Mouse (Mus musculus) testis, adult 2 months (tissue): Measurements from ENCODE around the gene Wnk1. TPM values are rescaled to one million over a fixed set of nuclear protein-coding genes. Genes with fewer than 3 reads are reported as not detected.

ENCODE experiments used
- H3K27ac ChIP-seq: fragments of 200-500 bp; 2 replicates; pipeline ENCODE4 v1.5.1; 2012; ENCODE audit warnings: low read depth, low read length; ENCODE audit not compliant: control insufficient read depth, insufficient read depth
- H3K27me3 ChIP-seq: fragments of 200-500 bp; 2 replicates; pipeline ENCODE4 v1.6.1; 2012; ENCODE audit warnings: mild to moderate bottlenecking, low read length, moderate library complexity; ENCODE audit not compliant: control insufficient read depth, insufficient read depth
- H3K36me3 ChIP-seq: fragments of 200-500 bp; 2 replicates; pipeline ENCODE4 v1.6.1; 2012; ENCODE audit warnings: mild to moderate bottlenecking, low read length; ENCODE audit not compliant: control insufficient read depth, insufficient read depth
- H3K4me1 ChIP-seq: fragments of 200-500 bp; 2 replicates; pipeline ENCODE4 v1.6.1; 2012; ENCODE audit warnings: low read length; ENCODE audit not compliant: control insufficient read depth, insufficient read depth
- H3K4me3 ChIP-seq: fragments of 200-500 bp; 2 replicates; pipeline ENCODE4 v1.5.1; 2012; ENCODE audit warnings: low read depth, mild to moderate bottlenecking, low read length, moderate library complexity, mixed read lengths; ENCODE audit not compliant: control insufficient read depth
- CTCF ChIP-seq: fragments of 200-500 bp; IDR thresholded peaks from 2 replicates; pipeline ENCODE4 v1.5.1; 2012; ENCODE audit warnings: low read depth, mild to moderate bottlenecking, inconsistent platforms, low read length, moderate library complexity; ENCODE audit not compliant: control insufficient read depth, insufficient read depth, insufficient replicate concordance
- POLR2A ChIP-seq: fragments of 200-500 bp; IDR thresholded peaks from 2 replicates; pipeline ENCODE4 v1.6.1; 2012; ENCODE audit warnings: low read depth, mild to moderate bottlenecking, inconsistent platforms, low read length, moderate library complexity; ENCODE audit not compliant: control insufficient read depth
- polyA plus RNA-seq: library from polyadenylated mRNA; depleted of rRNA; stranded (reverse); fragments of >200 nt; gene quantifications from 2 replicates; pipeline ENCODE4 v1.2.3, GENCODE M21; 2012

The Wnk1 gene
- polyA plus RNA-seq, 1 experiment, result 137 TPM

DNA sequence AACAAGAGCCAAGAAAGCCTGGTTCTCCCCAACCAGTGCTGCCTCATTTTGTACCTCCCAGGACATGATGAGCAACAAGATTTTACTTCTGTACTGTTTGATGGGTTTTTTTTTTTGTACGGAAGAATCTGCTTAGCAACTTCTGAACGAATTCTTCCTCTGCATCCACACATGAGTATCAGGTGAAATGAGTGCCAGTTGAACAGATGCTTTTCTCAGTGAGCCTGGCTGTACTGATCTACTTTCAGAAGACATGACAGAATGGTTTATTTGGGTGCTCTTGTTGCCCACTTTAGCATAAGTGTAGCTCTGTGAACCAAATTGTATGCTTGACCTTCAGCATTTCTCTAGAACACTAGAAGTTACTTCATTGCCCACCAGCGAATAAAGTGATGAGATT lies 16.4 kb downstream of the Wnk1 start:
- H3K4me3 ChIP-seq, result no peak overlapping the region
- TF ChIP-seq CTCF, result no peak
- no peak for TF ChIP-seq POLR2A
- H3K27me3 ChIP-seq, result no peaks in the 10 kb centered on the region
- no peak overlapping the region for H3K27ac ChIP-seq
- no peaks in the 10 kb centered on the region for H3K36me3 ChIP-seq
- H3K4me1 ChIP-seq, result no peaks in the 10 kb centered on the region; the same call in 1 of the 2 replicates

- Histone ChIP-seq H3K4me3 (no peak overlapping the region), H3K27ac (no peak overlapping the region), H3K27me3 (no peaks in the 10 kb centered on the region), H3K4me1 (no peaks in the 10 kb centered on the region), H3K36me3 (no peaks in the 10 kb centered on the region)
- TF ChIP-seq CTCF (no peak), POLR2A (no peak)
These were observed 18.8 kb downstream of the Wnk1 start for GRCm38 (mm10) chr6:120019697-120020096.

- Histone ChIP-seq H3K27ac (no peak overlapping the region), H3K4me3 (no peak overlapping the region), H3K4me1 (no peaks in the 10 kb centered on the region), H3K36me3 (no peaks in the 10 kb centered on the region), H3K27me3 (no peaks in the 10 kb centered on the region)
- TF ChIP-seq POLR2A, result no peak
- no peak for TF ChIP-seq CTCF
These were observed 25.3 kb downstream of the Wnk1 start for GRCm38 (mm10) chr6:120013125-120013524.

- TF ChIP-seq POLR2A (no peak), CTCF (no peak)
These were observed 27.0 kb downstream of the Wnk1 start for GRCm38 (mm10) chr6:120011440-120011839.

GRCm38 (mm10) chr6:120011001-120011400 lies 27.5 kb downstream of the Wnk1 start:
- H3K27me3 ChIP-seq, result no peaks in the 10 kb centered on the region
- no peak for TF ChIP-seq CTCF
- no peak for TF ChIP-seq POLR2A
- no peak overlapping the region for H3K4me3 ChIP-seq
- no peaks in the 10 kb centered on the region for H3K36me3 ChIP-seq
- H3K4me1 ChIP-seq, result no peaks in the 10 kb centered on the region
- H3K27ac ChIP-seq, result no peak overlapping the region

More at GRCm38 (mm10) chr6:120011440-120011839, 27.0 kb downstream of the Wnk1 start:
- no peaks in the 10 kb centered on the region for H3K4me1 ChIP-seq
- H3K27ac ChIP-seq, result no peak overlapping the region
- H3K4me3 ChIP-seq, result no peak overlapping the region
- no peaks in the 10 kb centered on the region for H3K27me3 ChIP-seq
- H3K36me3 ChIP-seq, result no peaks in the 10 kb centered on the region

GRCm38 (mm10) chr6:120010535-120010934 lies 27.9 kb downstream of the Wnk1 start:
- no peaks in the 10 kb centered on the region for H3K27me3 ChIP-seq
- TF ChIP-seq POLR2A (no peak), CTCF (no peak)

DNA sequence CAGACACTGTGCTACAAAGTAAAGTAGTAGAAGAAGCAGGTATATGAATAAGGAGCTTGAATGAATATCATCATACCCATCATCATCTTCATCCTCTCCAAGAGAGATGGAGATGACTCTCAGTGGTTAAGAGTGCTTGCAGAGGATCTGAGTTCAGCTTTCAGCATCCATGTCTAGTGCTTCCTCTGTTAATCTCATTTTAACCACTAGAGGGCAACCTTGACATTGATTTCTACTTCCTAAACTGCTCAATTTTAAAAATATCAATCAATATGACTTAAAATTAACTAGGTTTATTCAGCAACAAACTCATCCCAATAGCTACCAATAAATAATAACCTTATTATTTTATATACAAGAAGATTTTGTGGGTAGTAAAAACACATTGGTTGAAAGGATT lies 36.8 kb downstream of the Wnk1 start:
- Histone ChIP-seq H3K4me1 (no peaks in the 10 kb centered on the region), H3K27me3 (no peaks in the 10 kb centered on the region), H3K27ac (no peak overlapping the region), H3K36me3 (no peaks in the 10 kb centered on the region), H3K4me3 (no peak overlapping the region)
- TF ChIP-seq CTCF, result no peak
- TF ChIP-seq POLR2A, result no peak

More at GRCm38 (mm10) chr6:120010535-120010934, 27.9 kb downstream of the Wnk1 start:
- Histone ChIP-seq H3K4me1 (no peaks in the 10 kb centered on the region), H3K4me3 (no peak overlapping the region), H3K36me3 (no peaks in the 10 kb centered on the region), H3K27ac (no peak overlapping the region)

DNA sequence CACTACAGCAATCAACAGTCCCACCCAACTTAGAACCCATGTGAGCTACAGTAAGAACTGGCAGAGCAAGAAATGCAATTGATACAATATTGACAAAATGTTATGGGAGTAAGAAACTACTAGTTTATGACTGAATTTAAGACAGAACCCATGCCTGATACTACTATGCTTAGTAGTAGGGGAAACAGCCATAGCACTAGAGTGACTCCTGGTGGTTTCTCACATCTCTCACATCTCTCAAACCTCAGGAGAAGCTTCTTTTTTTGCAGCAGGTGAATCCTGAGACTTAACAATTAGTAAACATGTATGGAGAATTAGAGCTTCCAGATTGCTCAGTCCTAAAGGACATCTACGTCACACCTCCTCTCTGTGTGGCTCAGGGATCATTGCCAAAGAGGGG lies 42.0 kb downstream of the Wnk1 start:
- Histone ChIP-seq H3K27me3 (no peaks in the 10 kb centered on the region), H3K36me3 (peaks cover 1% of the 10 kb centered on the region; the same call in 1 of the 2 replicates), H3K4me3 (no peak overlapping the region), H3K4me1 (no peaks in the 10 kb centered on the region), H3K27ac (no peak overlapping the region)
- TF ChIP-seq CTCF, result no peak
- no peak for TF ChIP-seq POLR2A
